Mouse (Mus musculus) stomach, embryonic 14.5 days (tissue): ENCODE measurements around the gene Dcun1d3. TPM values are rescaled to one million over a fixed set of nuclear protein-coding genes. Genes with fewer than 3 reads are reported as not detected.

Source experiments
- ATAC-seq: fragments of 200-750 bp; cut with Nextera tagmentation; 2 replicates; pipeline ENCODE4 v1.8.0; 2017; ENCODE audit warnings: low read depth, moderate TSS enrichment; ENCODE audit not compliant: insufficient number of reproducible peaks, insufficient read depth, low FRiP score
- H3K27ac ChIP-seq: fragments of 300-500 bp; sonication (generic); 2 replicates; pipeline ENCODE4 v1.5.1; 2014; ENCODE audit warnings: mild to moderate bottlenecking, low read length, moderate library complexity, mixed read lengths
- H3K27me3 ChIP-seq: fragments of 300-500 bp; sonication (generic); 2 replicates; pipeline ENCODE4 v1.6.1; 2014; ENCODE audit warnings: low read length, control low read depth, mixed read lengths; ENCODE audit not compliant: control insufficient read depth, insufficient read depth
- H3K36me3 ChIP-seq: fragments of 300-500 bp; sonication (generic); 2 replicates; pipeline ENCODE4 v1.6.1; 2014; ENCODE audit warnings: mild to moderate bottlenecking, control low read depth, low read length, moderate library complexity, mixed read lengths; ENCODE audit not compliant: control insufficient read depth, insufficient read depth
- H3K4me1 ChIP-seq: fragments of 300-500 bp; sonication (generic); 2 replicates; pipeline ENCODE4 v1.6.1; 2014; ENCODE audit warnings: low read length, control low read depth, mixed read lengths; ENCODE audit not compliant: control insufficient read depth, insufficient read depth
- H3K4me2 ChIP-seq: fragments of 300-500 bp; sonication (generic); replicated peaks from 2 replicates; pipeline ENCODE4 v1.6.1; 2014; ENCODE audit warnings: low read depth, low read length, control low read depth
- H3K4me3 ChIP-seq: fragments of 300-500 bp; sonication (generic); 2 replicates; pipeline ENCODE4 v1.5.1; 2014; ENCODE audit warnings: low read depth, low read length, control low read depth
- H3K9ac ChIP-seq: fragments of 300-500 bp; sonication (generic); replicated peaks from 2 replicates; pipeline ENCODE4 v1.6.1; 2014; ENCODE audit warnings: low read depth, mild to moderate bottlenecking, control low read depth, low read length, moderate library complexity, mixed read lengths
- H3K9me3 ChIP-seq: fragments of 300-500 bp; sonication (generic); 2 replicates; pipeline ENCODE4 v1.6.1; 2016; ENCODE audit warnings: low read depth, low read length, control low read depth; ENCODE audit not compliant: control insufficient read depth
- WGBS: fragments of 180-500 bp; shearing (Covaris S2); extraction: QIAGEN DNeasy Blood & Tissue Kit; methylation state at CpG from one replicate; pipeline ENCODE4 v1.1.7; 2014; 5-methylcytosine and 5-hydroxymethylcytosine counted together
- polyA plus RNA-seq: library from polyadenylated mRNA; unstranded; fragments of >200 nt; fragmentation: Nextera tagmentation; extraction: Ambion mirVana; gene quantifications from 2 replicates; pipeline ENCODE4 v1.2.1, GENCODE M21; 2014

The Dcun1d3 gene
- polyA plus RNA-seq, 1 experiment from 2014 or later: 5.5 TPM

- H3K27ac ChIP-seq: no peak overlapping the region
- no peaks in the 10 kb centered on the region for H3K4me1 ChIP-seq
- H3K4me2 ChIP-seq: no peak overlapping the region
- H3K27me3 ChIP-seq: no peaks in the 10 kb centered on the region
- H3K9ac ChIP-seq: no peak overlapping the region
- no peaks in the 10 kb centered on the region for H3K9me3 ChIP-seq
- no peak for ATAC-seq
- peaks cover 11% of the 10 kb centered on the region; the same call in 1 of the 2 replicates for H3K36me3 ChIP-seq
- H3K4me3 ChIP-seq: no peak overlapping the region
- WGBS: 91% methylated on average over 3 of the region's 3 CpGs
Measured at GRCm38 (mm10) chr7:119808723-119809122, 87.4 kb downstream of the Dcun1d3 start.

- no peak for ATAC-seq
- Histone ChIP-seq H3K36me3 (peaks cover 11% of the 10 kb centered on the region; the same call in 1 of the 2 replicates), H3K4me1 (no peaks in the 10 kb centered on the region)
Measured at GRCm38 (mm10) chr7:119807396-119807795, 88.7 kb downstream of the Dcun1d3 start.

More at GRCm38 (mm10) chr7:119807396-119807795, 88.7 kb downstream of the Dcun1d3 start:
- Histone ChIP-seq H3K27ac (no peak overlapping the region), H3K9ac (no peak overlapping the region), H3K27me3 (no peaks in the 10 kb centered on the region), H3K4me3 (no peak overlapping the region), H3K9me3 (no peaks in the 10 kb centered on the region), H3K4me2 (no peak overlapping the region)
- 87% methylated on average over 5 of the region's 5 CpGs for WGBS

Other genes starting within 250 kb of the Dcun1d3 start
- gene Acsm4, start 206.3 kb downstream of the Dcun1d3 start, polyA plus RNA-seq: not detected in 2 replicates
- gene Thumpd1, start 175.5 kb downstream of the Dcun1d3 start, polyA plus RNA-seq: 73.5 and 77.1 TPM in 2 replicates
- 11.0 and 11.6 TPM in 2 replicates for gene Acsm3, start 135.4 kb downstream of the Dcun1d3 start, polyA plus RNA-seq
- gene Rexo5, start 102.3 kb downstream of the Dcun1d3 start, polyA plus RNA-seq: 22.9 and 25.0 TPM in 2 replicates
- gene Eri2, start 102.2 kb downstream of the Dcun1d3 start, polyA plus RNA-seq: 27.5 and 27.9 TPM in 2 replicates
- gene Lyrm1, start 437 bp downstream of the Dcun1d3 start, polyA plus RNA-seq: 8.6 and 10.7 TPM in 2 replicates
- 0.23 TPM in 1 of 2 replicates, not detected in the other for gene Dnah3, start 199.0 kb upstream of the Dcun1d3 start, polyA plus RNA-seq
- 33.9 and 37.2 TPM in 2 replicates for gene Tmem159, start 206.1 kb upstream of the Dcun1d3 start, polyA plus RNA-seq
- not detected in 2 replicates for gene Zp2, start 249.0 kb upstream of the Dcun1d3 start, polyA plus RNA-seq